Mouse (Mus musculus) embryonic facial prominence, embryonic 13.5 days (tissue): ENCODE measurements around the gene Ccdc84. TPM values are rescaled to one million over a fixed set of nuclear protein-coding genes. Genes with fewer than 3 reads are reported as not detected.

Source experiments
- ATAC-seq: fragments of 200-750 bp; cut with Nextera tagmentation; 2 replicates; pipeline ENCODE4 v1.8.0; 2017; ENCODE audit warnings: low read depth; ENCODE audit not compliant: insufficient number of reproducible peaks, insufficient read depth, low FRiP score, low TSS enrichment
- H3K27ac ChIP-seq: fragments of 300-500 bp; sonication (generic); 2 replicates; pipeline ENCODE4 v1.5.1; 2015; ENCODE audit warnings: moderate library complexity, mild to moderate bottlenecking, inconsistent platforms
- H3K27me3 ChIP-seq: fragments of 300-500 bp; sonication (generic); 2 replicates; pipeline ENCODE4 v1.6.1; 2015; ENCODE audit warnings: mild to moderate bottlenecking, inconsistent platforms
- H3K36me3 ChIP-seq: fragments of 300-500 bp; sonication (generic); 2 replicates; pipeline ENCODE4 v1.6.1; 2015; ENCODE audit warnings: mild to moderate bottlenecking, inconsistent platforms
- H3K4me1 ChIP-seq: fragments of 300-500 bp; sonication (generic); 2 replicates; pipeline ENCODE4 v1.6.1; 2015; ENCODE audit warnings: inconsistent platforms
- H3K4me2 ChIP-seq: fragments of 300-500 bp; sonication (generic); 2 replicates; pipeline ENCODE4 v1.6.1; 2015; ENCODE audit warnings: moderate library complexity, mild to moderate bottlenecking, inconsistent platforms
- H3K4me3 ChIP-seq: fragments of 300-500 bp; sonication (generic); 2 replicates; pipeline ENCODE4 v1.5.1; 2015; ENCODE audit warnings: mild to moderate bottlenecking, inconsistent platforms
- H3K9ac ChIP-seq: fragments of 300-500 bp; sonication (generic); 2 replicates; pipeline ENCODE4 v1.6.1; 2015; ENCODE audit warnings: mild to moderate bottlenecking, inconsistent platforms
- H3K9me3 ChIP-seq: fragments of 300-500 bp; sonication (generic); 2 replicates; pipeline ENCODE4 v1.6.1; 2016; ENCODE audit warnings: inconsistent platforms
- WGBS: fragments of 180-500 bp; shearing (Covaris S2); methylation state at CpG from one replicate; pipeline ENCODE4 v1.1.7; 2015; ENCODE audit warnings: mixed read lengths; 5-methylcytosine and 5-hydroxymethylcytosine counted together
- polyA plus RNA-seq: library from polyadenylated mRNA; unstranded; fragments of >200 nt; fragmentation: Nextera tagmentation; extraction: Ambion mirVana; gene quantifications from 2 replicates; pipeline ENCODE4 v1.2.1, GENCODE M21; 2015

Ccdc84 gene
- polyA plus RNA-seq, 1 experiment from 2014 or later: 33.3 TPM

- WGBS: under 1% methylated on average over 51 of the region's 51 CpGs
- Histone ChIP-seq H3K9me3 (no peaks in the 10 kb centered on the region), H3K27me3 (no peaks in the 10 kb centered on the region), H3K27ac (peak within 1 kb of the TSS; percentile 96), H3K4me2 (peak within 1 kb of the TSS; percentile 75), H3K4me1 (peaks cover 20% of the 10 kb centered on the region), H3K4me3 (peak within 1 kb of the TSS; percentile 77), H3K36me3 (peaks cover 67% of the 10 kb centered on the region), H3K9ac (peak within 1 kb of the TSS; percentile 91)
- ATAC-seq: peak; percentile 93
Measured at GRCm38 (mm10) chr9:44406906-44407751, 11.2 kb downstream of the Ccdc84 start, which contains the start of the genes Rps25 and Trappc4. Gene Rps25, plus strand, starts transcription at chr9:44407139. Gene Trappc4, minus strand, starts transcription at chr9:44407600.

GRCm38 (mm10) chr9:44405011-44405410, 13.4 kb downstream of the Ccdc84 start:
- WGBS: 76% methylated on average over 3 of the region's 3 CpGs

GRCm38 (mm10) chr9:44401081-44401480, 17.3 kb downstream of the Ccdc84 start:
- 87% methylated on average over 4 of the region's 4 CpGs for WGBS
- peaks cover 58% of the 10 kb centered on the region for H3K36me3 ChIP-seq
- H3K4me3 ChIP-seq: no peak overlapping the region
- no peak for ATAC-seq
- H3K9me3 ChIP-seq: no peaks in the 10 kb centered on the region
- H3K27ac ChIP-seq: no peak overlapping the region
- no peak overlapping the region for H3K9ac ChIP-seq
- no peak overlapping the region for H3K4me2 ChIP-seq
- H3K4me1 ChIP-seq: peaks cover 24% of the 10 kb centered on the region
- H3K27me3 ChIP-seq: 0 out of 2 replicates have a peak, but pooled peaks cover 5% of the 10 kb centered on the region

More at GRCm38 (mm10) chr9:44405011-44405410, 13.4 kb downstream of the Ccdc84 start:
- Histone ChIP-seq H3K4me1 (peaks cover 20% of the 10 kb centered on the region), H3K27me3 (no peaks in the 10 kb centered on the region), H3K4me3 (no peak overlapping the region), H3K27ac (no peak overlapping the region), H3K4me2 (no peak overlapping the region), H3K36me3 (peaks cover 69% of the 10 kb centered on the region), H3K9ac (no peak overlapping the region), H3K9me3 (no peaks in the 10 kb centered on the region)
- no peak for ATAC-seq

GRCm38 (mm10) chr9:44399795-44400114, 18.6 kb downstream of the Ccdc84 start:
- H3K4me2 ChIP-seq: no peak overlapping the region
- no peak for ATAC-seq
- H3K4me3 ChIP-seq: no peak overlapping the region
- peaks cover 48% of the 10 kb centered on the region for H3K36me3 ChIP-seq
- no peak overlapping the region for H3K9ac ChIP-seq
- H3K9me3 ChIP-seq: no peaks in the 10 kb centered on the region
- peaks cover 17% of the 10 kb centered on the region for H3K4me1 ChIP-seq
- 89% methylated on average over 6 of the region's 6 CpGs for WGBS
- H3K27me3 ChIP-seq: 0 out of 2 replicates have a peak, but pooled peaks cover 5% of the 10 kb centered on the region
- no peak overlapping the region for H3K27ac ChIP-seq

GRCm38 (mm10) chr9:44399114-44399794, 19.1 kb downstream of the Ccdc84 start:
- Histone ChIP-seq H3K27me3 (0 out of 2 replicates have a peak, but pooled peaks cover 5% of the 10 kb centered on the region), H3K4me1 (peaks cover 17% of the 10 kb centered on the region), H3K9me3 (no peaks in the 10 kb centered on the region), H3K9ac (no peak overlapping the region), H3K4me3 (no peak overlapping the region), H3K27ac (no peak overlapping the region), H3K36me3 (peaks cover 43% of the 10 kb centered on the region), H3K4me2 (no peak overlapping the region)
- 74% methylated on average over 13 of the region's 13 CpGs for WGBS
- no peak for ATAC-seq

GRCm38 (mm10) chr9:44398551-44398950, 19.8 kb downstream of the Ccdc84 start:
- no peak for ATAC-seq
- H3K4me3 ChIP-seq: peak overlapping the region; percentile 75; the same call in 1 of the 2 replicates
- 84% methylated on average over 9 of the region's 9 CpGs for WGBS
- peak overlapping the region; percentile 98 for H3K4me2 ChIP-seq
- H3K9me3 ChIP-seq: no peaks in the 10 kb centered on the region
- H3K9ac ChIP-seq: peak overlapping the region; percentile 82; the same call in 1 of the 2 replicates
- H3K27me3 ChIP-seq: 0 out of 2 replicates have a peak, but pooled peaks cover 5% of the 10 kb centered on the region
- peak overlapping the region; percentile 17; the same call in 1 of the 2 replicates for H3K27ac ChIP-seq
- H3K36me3 ChIP-seq: peaks cover 36% of the 10 kb centered on the region
- H3K4me1 ChIP-seq: peaks cover 17% of the 10 kb centered on the region

GRCm38 (mm10) chr9:44398087-44398486, 20.3 kb downstream of the Ccdc84 start:
- peak overlapping the region; percentile 82 for H3K9ac ChIP-seq
- peaks cover 31% of the 10 kb centered on the region for H3K36me3 ChIP-seq
- 13% methylated on average over 4 of the region's 4 CpGs for WGBS
- peak overlapping the region; percentile 17; the same call in 1 of the 2 replicates for H3K27ac ChIP-seq
- peaks cover 17% of the 10 kb centered on the region for H3K4me1 ChIP-seq
- H3K4me3 ChIP-seq: peak overlapping the region; percentile 75
- H3K4me2 ChIP-seq: peak overlapping the region; percentile 98
- no peak for ATAC-seq
- no peaks in the 10 kb centered on the region for H3K9me3 ChIP-seq
- H3K27me3 ChIP-seq: 0 out of 2 replicates have a peak, but pooled peaks cover 5% of the 10 kb centered on the region

GRCm38 (mm10) chr9:44396684-44397411, 21.5 kb downstream of the Ccdc84 start, which contains the start of gene Slc37a4:
Gene Slc37a4, plus strand, starts transcription at chr9:44396852.
- Histone ChIP-seq H3K4me2 (peak within 1 kb of the TSS; percentile 98), H3K4me3 (peak within 1 kb of the TSS; percentile 75), H3K27ac (peak within 1 kb of the TSS; percentile 62), H3K9me3 (no peaks in the 10 kb centered on the region), H3K4me1 (peaks cover 17% of the 10 kb centered on the region), H3K36me3 (peaks cover 29% of the 10 kb centered on the region), H3K9ac (peak within 1 kb of the TSS; percentile 82), H3K27me3 (0 out of 2 replicates have a peak, but pooled peaks cover 5% of the 10 kb centered on the region)
- under 1% methylated on average over 43 of the region's 43 CpGs for WGBS
- ATAC-seq: peak; percentile 95

- H3K27ac ChIP-seq: no peak overlapping the region
- no peak overlapping the region for H3K4me2 ChIP-seq
- no peaks in the 10 kb centered on the region for H3K27me3 ChIP-seq
- 43% methylated on average over 4 of the region's 4 CpGs for WGBS
- peaks cover 61% of the 10 kb centered on the region for H3K36me3 ChIP-seq
- no peak overlapping the region for H3K4me3 ChIP-seq
- H3K9ac ChIP-seq: no peak overlapping the region
- no peaks in the 10 kb centered on the region for H3K9me3 ChIP-seq
- no peaks in the 10 kb centered on the region; the same call in 1 of the 2 replicates for H3K4me1 ChIP-seq
- ATAC-seq: no peak
Measured at GRCm38 (mm10) chr9:44391466-44391865, 26.9 kb downstream of the Ccdc84 start.

GRCm38 (mm10) chr9:44389273-44389672, 29.1 kb downstream of the Ccdc84 start:
- H3K27me3 ChIP-seq: no peaks in the 10 kb centered on the region
- no peak overlapping the region for H3K4me3 ChIP-seq
- no peak for ATAC-seq
- peaks cover 83% of the 10 kb centered on the region for H3K36me3 ChIP-seq
- no peak overlapping the region for H3K27ac ChIP-seq
- H3K9me3 ChIP-seq: no peaks in the 10 kb centered on the region
- no peak overlapping the region for H3K9ac ChIP-seq
- no peaks in the 10 kb centered on the region for H3K4me1 ChIP-seq
- no peak overlapping the region for H3K4me2 ChIP-seq
- 63% methylated on average over 8 of the region's 8 CpGs for WGBS

GRCm38 (mm10) chr9:44387221-44387620, 31.1 kb downstream of the Ccdc84 start:
- no peaks in the 10 kb centered on the region for H3K9me3 ChIP-seq
- 79% methylated on average over 3 of the region's 3 CpGs for WGBS
- no peaks in the 10 kb centered on the region for H3K27me3 ChIP-seq
- no peak overlapping the region for H3K4me2 ChIP-seq
- no peak overlapping the region for H3K4me3 ChIP-seq
- no peak for ATAC-seq
- peaks cover 97% of the 10 kb centered on the region for H3K36me3 ChIP-seq
- H3K9ac ChIP-seq: no peak overlapping the region
- H3K4me1 ChIP-seq: no peaks in the 10 kb centered on the region
- no peak overlapping the region for H3K27ac ChIP-seq
